Mouse (Mus musculus): ENCODE data around the gene Rnf215. TPM values are rescaled to one million over a fixed set of nuclear protein-coding genes. Genes with fewer than 3 reads are reported as not detected.

The Rnf215 gene
- polyA plus RNA-seq, 1 experiment from 2014 or later: 16.1 TPM

- no peak overlapping the region for H3K4me3 ChIP-seq
- H3K9me3 ChIP-seq (replicated peaks): no peaks in the 10 kb centered on the region
- 81% methylated on average over 9 of the region's 9 CpGs for WGBS
- no peak for ATAC-seq (replicated peaks; ENCODE audit: insufficient number of reproducible peaks, insufficient read depth, low FRiP score, low read depth)
- no peak overlapping the region for H3K27ac ChIP-seq
- no peaks in the 10 kb centered on the region for H3K27me3 ChIP-seq
- 0 out of 2 replicates have a peak, but pooled peaks cover 6% of the 10 kb centered on the region for H3K36me3 ChIP-seq
- no peak overlapping the region for H3K4me2 ChIP-seq
- no peaks in the 10 kb centered on the region for H3K4me1 ChIP-seq (replicated peaks)
- no peak overlapping the region for H3K9ac ChIP-seq
These were observed 13.6 kb downstream of the Rnf215 start for GRCm38 (mm10) chr11:4148536-4149156.

- WGBS: 85% methylated on average over 6 of the region's 6 CpGs
- Histone ChIP-seq H3K4me3 (no peak overlapping the region), H3K27me3 (no peaks in the 10 kb centered on the region), H3K36me3 (no peaks in the 10 kb centered on the region), H3K4me2 (no peak overlapping the region), H3K9me3 (replicated peaks) (no peaks in the 10 kb centered on the region), H3K4me1 (replicated peaks) (no peaks in the 10 kb centered on the region), H3K27ac (no peak overlapping the region), H3K9ac (no peak overlapping the region)
- no peak for ATAC-seq (replicated peaks; ENCODE audit: insufficient number of reproducible peaks, insufficient read depth, low FRiP score, low read depth)
These were observed 14.9 kb downstream of the Rnf215 start for GRCm38 (mm10) chr11:4149886-4150285.

- no peak overlapping the region for H3K9ac ChIP-seq
- 0 out of 2 replicates have a peak, but pooled peaks cover 5% of the 10 kb centered on the region for H3K4me1 ChIP-seq (replicated peaks)
- 85% methylated on average over 7 of the region's 7 CpGs for WGBS
- no peaks in the 10 kb centered on the region for H3K27me3 ChIP-seq
- H3K4me2 ChIP-seq: no peak overlapping the region
- H3K36me3 ChIP-seq: no peaks in the 10 kb centered on the region
- no peak overlapping the region for H3K27ac ChIP-seq
- H3K4me3 ChIP-seq: no peak overlapping the region
- no peaks in the 10 kb centered on the region for H3K9me3 ChIP-seq (replicated peaks)
- no peak for ATAC-seq (replicated peaks; ENCODE audit: insufficient number of reproducible peaks, insufficient read depth, low FRiP score, low read depth)
These were observed 18.7 kb downstream of the Rnf215 start for GRCm38 (mm10) chr11:4153694-4154093.

- ATAC-seq (replicated peaks; ENCODE audit: insufficient number of reproducible peaks, insufficient read depth, low FRiP score, low read depth): no peak
- H3K9me3 ChIP-seq (replicated peaks): no peaks in the 10 kb centered on the region
- H3K36me3 ChIP-seq: no peaks in the 10 kb centered on the region
- H3K4me3 ChIP-seq: no peak overlapping the region
- WGBS: 46% methylated on average over 5 of the region's 5 CpGs
- no peak overlapping the region for H3K4me2 ChIP-seq
- no peak overlapping the region for H3K9ac ChIP-seq
- peaks cover 14% of the 10 kb centered on the region for H3K4me1 ChIP-seq (replicated peaks)
- H3K27me3 ChIP-seq: no peaks in the 10 kb centered on the region
- no peak overlapping the region for H3K27ac ChIP-seq
These were observed 20.6 kb downstream of the Rnf215 start for GRCm38 (mm10) chr11:4155641-4156040.

GRCm38 (mm10) chr11:4158676-4159075 is 23.7 kb downstream of the Rnf215 start:
- Histone ChIP-seq H3K36me3 (peaks cover 21% of the 10 kb centered on the region), H3K27ac (no peak overlapping the region), H3K4me3 (0 out of 2 replicates have a peak overlapping the region, but pooled peaks have one; percentile 7), H3K9ac (no peak overlapping the region), H3K9me3 (replicated peaks) (no peaks in the 10 kb centered on the region), H3K27me3 (no peaks in the 10 kb centered on the region), H3K4me2 (no peak overlapping the region), H3K4me1 (replicated peaks) (peaks cover 37% of the 10 kb centered on the region)
- 69% methylated on average over 3 of the region's 3 CpGs for WGBS
- ATAC-seq (replicated peaks; ENCODE audit: insufficient number of reproducible peaks, insufficient read depth, low FRiP score, low read depth): no peak

GRCm38 (mm10) chr11:4159808-4160708 is 25.1 kb downstream of the Rnf215 start, which contains the start of the genes Ccdc157 and Sf3a1:
Gene Ccdc157 (minus strand): TSS chr11:4160293.
Gene Sf3a1 (plus strand): TSS chr11:4160350.
- Histone ChIP-seq H3K9ac (peak within 1 kb of the TSS; percentile 87), H3K27me3 (no peaks in the 10 kb centered on the region), H3K4me2 (peak within 1 kb of the TSS; percentile 86), H3K4me1 (replicated peaks) (peaks cover 44% of the 10 kb centered on the region), H3K36me3 (peaks cover 34% of the 10 kb centered on the region), H3K9me3 (replicated peaks) (no peaks in the 10 kb centered on the region), H3K4me3 (peak within 1 kb of the TSS; percentile 81), H3K27ac (peak within 1 kb of the TSS; percentile 91)
- 2% methylated on average over 53 of the region's 54 CpGs for WGBS
- peak; percentile 96 for ATAC-seq (replicated peaks; ENCODE audit: insufficient number of reproducible peaks, insufficient read depth, low FRiP score, low read depth)

- peaks cover 44% of the 10 kb centered on the region for H3K4me1 ChIP-seq (replicated peaks)
- no peak for ATAC-seq (replicated peaks; ENCODE audit: insufficient number of reproducible peaks, insufficient read depth, low FRiP score, low read depth)
- peaks cover 43% of the 10 kb centered on the region for H3K36me3 ChIP-seq
- peak overlapping the region; percentile 86 for H3K4me2 ChIP-seq
- peak overlapping the region; percentile 91 for H3K27ac ChIP-seq
- H3K4me3 ChIP-seq: peak overlapping the region; percentile 81
- H3K9ac ChIP-seq: peak overlapping the region; percentile 87
- H3K27me3 ChIP-seq: no peaks in the 10 kb centered on the region
- WGBS: 5% methylated on average over 15 of the region's 15 CpGs
- H3K9me3 ChIP-seq (replicated peaks): no peaks in the 10 kb centered on the region
These were observed 25.9 kb downstream of the Rnf215 start for GRCm38 (mm10) chr11:4160758-4161480.

GRCm38 (mm10) chr11:4164701-4165100 is 29.7 kb downstream of the Rnf215 start:
- H3K9ac ChIP-seq: no peak overlapping the region
- H3K27me3 ChIP-seq: no peaks in the 10 kb centered on the region
- H3K4me3 ChIP-seq: no peak overlapping the region
- peaks cover 80% of the 10 kb centered on the region for H3K36me3 ChIP-seq
- H3K27ac ChIP-seq: no peak overlapping the region
- peaks cover 32% of the 10 kb centered on the region for H3K4me1 ChIP-seq (replicated peaks)
- no peaks in the 10 kb centered on the region for H3K9me3 ChIP-seq (replicated peaks)
- 96% methylated on average over 2 of the region's 2 CpGs for WGBS
- H3K4me2 ChIP-seq: no peak overlapping the region
- ATAC-seq (replicated peaks; ENCODE audit: insufficient number of reproducible peaks, insufficient read depth, low FRiP score, low read depth): no peak

GRCm38 (mm10) chr11:4166467-4167090 is 31.6 kb downstream of the Rnf215 start:
- WGBS: 92% methylated on average over 7 of the region's 7 CpGs
- H3K36me3 ChIP-seq: peaks cover 97% of the 10 kb centered on the region
- peaks cover 22% of the 10 kb centered on the region for H3K4me1 ChIP-seq (replicated peaks)
- H3K9ac ChIP-seq: no peak overlapping the region
- no peak overlapping the region for H3K4me3 ChIP-seq
- no peaks in the 10 kb centered on the region for H3K9me3 ChIP-seq (replicated peaks)
- ATAC-seq (replicated peaks; ENCODE audit: insufficient number of reproducible peaks, insufficient read depth, low FRiP score, low read depth): no peak
- H3K4me2 ChIP-seq: no peak overlapping the region
- H3K27me3 ChIP-seq: no peaks in the 10 kb centered on the region
- H3K27ac ChIP-seq: no peak overlapping the region

GRCm38 (mm10) chr11:4174586-4174985 is 39.6 kb downstream of the Rnf215 start:
- no peak overlapping the region for H3K4me3 ChIP-seq
- ATAC-seq (replicated peaks; ENCODE audit: insufficient number of reproducible peaks, insufficient read depth, low FRiP score, low read depth): no peak
- WGBS: 83% methylated on average over 5 of the region's 5 CpGs
- peaks cover 12% of the 10 kb centered on the region for H3K4me1 ChIP-seq (replicated peaks)
- H3K9me3 ChIP-seq (replicated peaks): no peaks in the 10 kb centered on the region
- no peaks in the 10 kb centered on the region for H3K27me3 ChIP-seq
- H3K36me3 ChIP-seq: peaks cover 97% of the 10 kb centered on the region
- H3K27ac ChIP-seq: no peak overlapping the region
- no peak overlapping the region for H3K4me2 ChIP-seq
- no peak overlapping the region for H3K9ac ChIP-seq

GRCm38 (mm10) chr11:4177716-4178115 is 42.7 kb downstream of the Rnf215 start:
- Histone ChIP-seq H3K9me3 (replicated peaks) (no peaks in the 10 kb centered on the region), H3K36me3 (peaks cover 98% of the 10 kb centered on the region), H3K4me1 (replicated peaks) (peaks cover 15% of the 10 kb centered on the region), H3K4me3 (no peak overlapping the region), H3K27me3 (no peaks in the 10 kb centered on the region), H3K27ac (peak overlapping the region; percentile 63), H3K9ac (no peak overlapping the region), H3K4me2 (no peak overlapping the region)
- WGBS: 39% methylated on average over 4 of the region's 4 CpGs
- peak; percentile 71 for ATAC-seq (replicated peaks; ENCODE audit: insufficient number of reproducible peaks, insufficient read depth, low FRiP score, low read depth)

All from heart, embryonic 15.5 days (tissue).